Mouse (Mus musculus) forebrain, embryonic 11.5 days (tissue): ENCODE data around the gene Gpc5. TPM values are rescaled to one million over a fixed set of nuclear protein-coding genes. Genes with fewer than 3 reads are reported as not detected.

Experiments
- ATAC-seq: fragments of 200-750 bp; cut with Nextera tagmentation; replicated peaks from 2 replicates; pipeline ENCODE4 v1.8.0; 2017; ENCODE audit warnings: moderate TSS enrichment; ENCODE audit not compliant: low FRiP score
- DNase-seq: peaks from one replicate; pipeline ENCODE4 v3.0.0-alpha.2; 2017; ENCODE audit warnings: low spot score
- H3K27ac ChIP-seq: fragments of 300-500 bp; sonication (generic); 2 replicates; pipeline ENCODE4 v1.5.1; 2014; ENCODE audit warnings: low read depth, low read length
- H3K27me3 ChIP-seq: fragments of 300-500 bp; sonication (generic); 2 replicates; pipeline ENCODE4 v1.6.1; 2014; ENCODE audit warnings: mild to moderate bottlenecking, low read length, mixed read lengths; ENCODE audit not compliant: control insufficient read depth, insufficient read depth
- H3K36me3 ChIP-seq: fragments of 300-500 bp; sonication (generic); 2 replicates; pipeline ENCODE4 v1.6.1; 2014; ENCODE audit warnings: mild to moderate bottlenecking, low read length, moderate library complexity, mixed read lengths; ENCODE audit not compliant: control insufficient read depth, insufficient read depth
- H3K4me1 ChIP-seq: fragments of 300-500 bp; sonication (generic); replicated peaks from 2 replicates; pipeline ENCODE4 v1.6.1; 2014; ENCODE audit warnings: low read length, mixed read lengths; ENCODE audit not compliant: control insufficient read depth, insufficient read depth
- H3K4me2 ChIP-seq: fragments of 300-500 bp; sonication (generic); 2 replicates; pipeline ENCODE4 v1.6.1; 2014; ENCODE audit warnings: low read depth, mild to moderate bottlenecking, low read length, moderate library complexity, mixed read lengths; ENCODE audit not compliant: severe bottlenecking
- H3K4me3 ChIP-seq: fragments of 300-500 bp; sonication (generic); 2 replicates; pipeline ENCODE4 v1.5.1; 2014; ENCODE audit warnings: low read depth, low read length
- H3K9ac ChIP-seq: fragments of 300-500 bp; sonication (generic); 2 replicates; pipeline ENCODE4 v1.6.1; 2014; ENCODE audit warnings: low read length
- H3K9me3 ChIP-seq: fragments of 300-500 bp; sonication (generic); 2 replicates; pipeline ENCODE4 v1.6.1; 2016; ENCODE audit warnings: low read length, mixed read lengths; ENCODE audit not compliant: control insufficient read depth
- WGBS: fragments of 180-500 bp; shearing (Covaris S2); extraction: QIAGEN DNeasy Blood & Tissue Kit; methylation state at CpG from one replicate; pipeline ENCODE4 v1.1.7; 2014; 5-methylcytosine and 5-hydroxymethylcytosine counted together
- polyA plus RNA-seq: library from polyadenylated mRNA; unstranded; fragments of >200 nt; fragmentation: Nextera tagmentation; extraction: Ambion mirVana; gene quantifications from 2 replicates; pipeline ENCODE4 v1.2.1, GENCODE M21; 2014

Gpc5 gene
- polyA plus RNA-seq, 1 experiment from 2014 or later = 0.48 TPM

DNA sequence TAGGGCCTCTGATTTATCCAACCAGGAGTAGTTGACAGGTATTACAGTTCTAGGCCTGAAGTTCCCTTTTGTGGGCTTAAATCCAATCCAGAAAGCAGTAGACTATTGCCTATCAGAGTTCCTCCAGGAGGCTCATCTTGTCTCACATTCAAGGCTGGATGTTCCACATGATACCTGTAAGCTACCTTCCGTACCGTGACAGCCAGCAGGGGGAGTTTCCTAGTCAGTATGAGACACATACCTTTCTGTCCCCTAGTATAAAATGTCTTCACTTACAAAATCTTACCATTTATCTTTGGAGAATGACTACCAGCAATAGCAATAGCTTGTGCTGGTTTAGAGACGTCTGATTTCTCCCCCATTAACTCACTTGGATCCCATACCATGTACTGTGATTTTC lies 56.8 kb downstream of the Gpc5 start:
- H3K27ac ChIP-seq = no peak overlapping the region
- ATAC-seq (no peak), DNase-seq (no peak)
- no peaks in the 10 kb centered on the region for H3K9me3 ChIP-seq
- H3K9ac ChIP-seq = no peak overlapping the region
- 80% methylated on average over 3 of the region's 3 CpGs for WGBS
- H3K4me1 ChIP-seq = no peaks in the 10 kb centered on the region
- no peak overlapping the region for H3K4me3 ChIP-seq
- H3K27me3 ChIP-seq = no peaks in the 10 kb centered on the region
- H3K36me3 ChIP-seq = no peaks in the 10 kb centered on the region
- H3K4me2 ChIP-seq = no peak overlapping the region

DNA sequence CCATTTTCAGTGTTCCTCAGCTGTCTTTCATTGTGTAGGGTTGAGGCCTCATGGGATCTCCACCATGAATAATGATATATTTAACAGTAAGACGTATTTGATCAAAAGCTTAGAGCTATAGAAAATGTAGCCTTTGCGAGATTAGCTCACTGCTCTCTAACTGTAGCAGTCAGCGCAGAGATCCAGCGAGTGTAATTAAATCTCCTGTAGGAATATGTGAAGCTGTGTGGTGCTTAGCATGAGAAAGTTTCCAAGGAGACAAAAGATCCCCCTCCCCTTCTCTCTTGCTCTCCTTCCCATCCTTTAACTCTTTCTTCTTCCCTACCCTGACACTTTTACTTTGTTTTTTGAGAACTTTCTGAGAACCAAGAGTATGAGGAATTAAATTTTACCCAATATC lies 64.6 kb downstream of the Gpc5 start:
- 69% methylated on average over 4 of the region's 4 CpGs for WGBS
- Histone ChIP-seq H3K9me3 (no peaks in the 10 kb centered on the region), H3K36me3 (no peaks in the 10 kb centered on the region), H3K27me3 (no peaks in the 10 kb centered on the region), H3K4me1 (no peaks in the 10 kb centered on the region), H3K27ac (no peak overlapping the region), H3K4me3 (no peak overlapping the region), H3K4me2 (no peak overlapping the region), H3K9ac (no peak overlapping the region)
- DNase-seq (no peak), ATAC-seq (no peak)

- Histone ChIP-seq H3K9ac (no peak overlapping the region), H3K4me2 (no peak overlapping the region), H3K4me1 (no peaks in the 10 kb centered on the region), H3K9me3 (no peaks in the 10 kb centered on the region), H3K4me3 (no peak overlapping the region), H3K27ac (no peak overlapping the region), H3K36me3 (no peaks in the 10 kb centered on the region), H3K27me3 (no peaks in the 10 kb centered on the region)
- ATAC-seq = no peak
- DNase-seq = no peak
- WGBS = 59% methylated on average over 3 of the region's 3 CpGs
Observed at GRCm38 (mm10) chr14:115177322-115177836, 85.4 kb downstream of the Gpc5 start.

- Histone ChIP-seq H3K9ac (no peak overlapping the region), H3K27me3 (no peaks in the 10 kb centered on the region), H3K9me3 (no peaks in the 10 kb centered on the region), H3K4me3 (no peak overlapping the region), H3K36me3 (no peaks in the 10 kb centered on the region), H3K4me1 (no peaks in the 10 kb centered on the region), H3K27ac (no peak overlapping the region), H3K4me2 (no peak overlapping the region)
- DNase-seq (no peak), ATAC-seq (no peak)
- 79% methylated on average over 5 of the region's 5 CpGs for WGBS
Observed at GRCm38 (mm10) chr14:115179925-115180324, 87.9 kb downstream of the Gpc5 start.

DNA sequence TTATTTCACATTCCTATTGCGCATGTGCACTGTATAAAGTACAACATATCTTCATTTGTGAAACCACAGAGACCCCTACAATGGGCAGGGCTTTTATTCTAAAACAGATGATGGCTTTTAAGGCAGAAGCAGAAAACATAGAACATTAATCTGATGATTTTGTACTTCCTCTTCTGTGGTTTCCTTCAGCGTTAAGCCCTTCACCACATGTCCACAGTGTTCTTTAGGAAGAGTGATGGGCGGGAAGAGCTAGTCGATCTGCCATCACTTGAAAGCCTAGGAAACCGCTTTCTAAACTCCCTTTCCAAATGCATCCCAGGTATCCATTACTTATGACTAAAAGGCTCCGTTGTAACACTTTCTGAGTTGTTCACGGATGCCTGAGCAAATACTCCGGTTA lies 96.2 kb downstream of the Gpc5 start:
- Histone ChIP-seq H3K9ac (no peak overlapping the region), H3K4me3 (no peak overlapping the region), H3K4me1 (no peaks in the 10 kb centered on the region), H3K27ac (no peak overlapping the region), H3K36me3 (no peaks in the 10 kb centered on the region), H3K4me2 (no peak overlapping the region), H3K9me3 (no peaks in the 10 kb centered on the region), H3K27me3 (no peaks in the 10 kb centered on the region)
- WGBS = 89% methylated on average over 8 of the region's 8 CpGs
- ATAC-seq = no peak
- DNase-seq = no peak

GRCm38 (mm10) chr14:115228075-115228474 lies 136.1 kb downstream of the Gpc5 start:
- no peak overlapping the region for H3K9ac ChIP-seq
- no peaks in the 10 kb centered on the region for H3K36me3 ChIP-seq
- H3K9me3 ChIP-seq = no peaks in the 10 kb centered on the region
- no peak overlapping the region for H3K4me2 ChIP-seq
- no peak overlapping the region for H3K4me3 ChIP-seq
- no peak for DNase-seq
- no peaks in the 10 kb centered on the region for H3K4me1 ChIP-seq
- no peaks in the 10 kb centered on the region for H3K27me3 ChIP-seq
- 79% methylated on average over 5 of the region's 5 CpGs for WGBS
- ATAC-seq = no peak
- no peak overlapping the region for H3K27ac ChIP-seq

- WGBS = 77% methylated on average over 4 of the region's 4 CpGs
- H3K9ac ChIP-seq = no peak overlapping the region
- H3K9me3 ChIP-seq = no peaks in the 10 kb centered on the region
- H3K27ac ChIP-seq = no peak overlapping the region
- DNase-seq = no peak
- H3K4me3 ChIP-seq = no peak overlapping the region
- no peaks in the 10 kb centered on the region for H3K4me1 ChIP-seq
- no peaks in the 10 kb centered on the region for H3K36me3 ChIP-seq
- no peak for ATAC-seq
- H3K27me3 ChIP-seq = no peaks in the 10 kb centered on the region
- H3K4me2 ChIP-seq = no peak overlapping the region
Observed at GRCm38 (mm10) chr14:115236387-115236786, 144.4 kb downstream of the Gpc5 start.

DNA sequence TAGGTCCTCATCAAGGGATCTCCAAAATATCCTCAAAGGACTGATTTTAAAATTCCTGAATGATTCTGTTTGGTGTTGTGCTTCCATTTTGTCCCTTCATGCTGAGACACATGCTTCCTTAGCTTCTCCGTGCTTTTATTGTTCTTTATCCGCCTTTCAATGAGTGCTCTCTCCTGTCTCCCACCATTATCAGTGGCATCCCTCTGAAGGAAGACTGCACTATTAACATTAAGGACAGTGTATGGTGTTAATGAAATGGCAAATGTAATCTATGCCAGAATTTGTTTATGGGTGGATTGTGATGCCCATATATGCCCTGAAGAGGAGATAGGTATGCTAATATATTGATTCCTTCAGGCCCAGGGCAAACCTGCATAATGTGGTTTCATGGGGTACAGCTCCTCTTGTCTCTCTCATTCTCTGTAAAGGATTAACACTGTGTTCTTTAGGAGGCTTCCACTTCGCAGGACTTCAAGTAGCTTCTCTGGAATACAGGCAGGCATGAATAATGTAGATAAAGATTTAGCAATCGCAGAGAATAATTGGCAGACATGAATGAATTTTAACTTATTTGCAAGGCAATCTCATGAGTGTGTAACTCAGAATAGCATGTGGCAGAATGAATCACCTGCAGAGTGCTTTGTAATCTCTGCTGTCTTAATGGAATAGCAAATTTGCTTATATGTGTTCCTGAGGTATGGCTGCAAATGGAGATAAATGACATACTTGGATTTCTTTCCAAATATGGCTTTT lies 148.8 kb downstream of the Gpc5 start:
- DNase-seq = no peak
- Histone ChIP-seq H3K4me3 (no peak overlapping the region), H3K4me2 (no peak overlapping the region), H3K36me3 (no peaks in the 10 kb centered on the region), H3K27ac (no peak overlapping the region), H3K4me1 (no peaks in the 10 kb centered on the region), H3K9ac (no peak overlapping the region), H3K9me3 (no peaks in the 10 kb centered on the region), H3K27me3 (no peaks in the 10 kb centered on the region)
- no peak for ATAC-seq
- 64% methylated on average over 4 of the region's 4 CpGs for WGBS

- no peak overlapping the region for H3K4me2 ChIP-seq
- 90% methylated on average over 6 of the region's 6 CpGs for WGBS
- ATAC-seq = no peak
Observed at GRCm38 (mm10) chr14:115250537-115250936, 158.5 kb downstream of the Gpc5 start.

More at GRCm38 (mm10) chr14:115250537-115250936, 158.5 kb downstream of the Gpc5 start:
- no peaks in the 10 kb centered on the region for H3K9me3 ChIP-seq
- no peaks in the 10 kb centered on the region for H3K36me3 ChIP-seq
- DNase-seq = no peak
- no peaks in the 10 kb centered on the region for H3K4me1 ChIP-seq
- H3K9ac ChIP-seq = no peak overlapping the region
- H3K4me3 ChIP-seq = no peak overlapping the region
- no peaks in the 10 kb centered on the region for H3K27me3 ChIP-seq
- no peak overlapping the region for H3K27ac ChIP-seq
